Mouse (Mus musculus): ENCODE data around the gene Rbms1. TPM values are rescaled to one million over a fixed set of nuclear protein-coding genes. Genes with fewer than 3 reads are reported as not detected.

Rbms1 gene
- total and polyA plus RNA-seq, 3 experiments: 10.1 to 27.4 TPM; not detected in 1

GRCm38 (mm10) chr2:60712483-60712882 is 250.5 kb downstream of the Rbms1 start:
- H3K9me3 ChIP-seq (replicated peaks; ENCODE audit: insufficient read depth, low read length): no peaks in the 10 kb centered on the region
- no peak overlapping the region for H3K9ac ChIP-seq (ENCODE audit: control insufficient read depth, low read depth, low read length, poor library complexity, severe bottlenecking)
- H3K4me1 ChIP-seq (ENCODE audit: control insufficient read depth in 1 of 2, insufficient read depth in 2 of 2, low read length in 2 of 2): no peaks in the 10 kb centered on the region
- no peaks in the 10 kb centered on the region for H3K36me3 ChIP-seq (ENCODE audit: control insufficient read depth in 1 of 2, insufficient read depth in 2 of 2, low read length in 2 of 2)
- no peak for TF ChIP-seq RCOR1 (IDR thresholded peaks at IDR 0.05; ENCODE audit: low read depth, low read length)
- TF ChIP-seq EP300 (IDR thresholded peaks at IDR 0.05; ENCODE audit: low read depth in 1 of 2, low read length in 2 of 2): no peak
- no peak for TF ChIP-seq NRF1 (IDR thresholded peaks at IDR 0.05; ENCODE audit: insufficient read depth, low read depth, low read length, poor library complexity, severe bottlenecking)
- TF ChIP-seq MXI1 (IDR thresholded peaks at IDR 0.05; ENCODE audit: low read depth, low read length): no peak
- TF ChIP-seq RAD21 (IDR thresholded peaks at IDR 0.05; ENCODE audit: low read depth, low read length): no peak
- no peak for TF ChIP-seq TAL1 (IDR thresholded peaks at IDR 0.05; ENCODE audit: low read length)
- no peak for TF ChIP-seq HCFC1 (IDR thresholded peaks at IDR 0.05; ENCODE audit: low read depth, low read length)
- no peak for TF ChIP-seq CHD1 (IDR thresholded peaks at IDR 0.05; ENCODE audit: low read depth, low read length)
- TF ChIP-seq UBTF (IDR thresholded peaks at IDR 0.05; ENCODE audit: borderline replicate concordance, insufficient read depth, low read depth, low read length): no peak
- H3K4me3 ChIP-seq (ENCODE audit: control insufficient read depth in 1 of 2, insufficient read depth in 1 of 2, low read depth in 2 of 2, low read length in 2 of 2): no peak overlapping the region
- H3K79me2 ChIP-seq (ENCODE audit: control insufficient read depth, insufficient read depth, low read length, poor library complexity): no peaks in the 10 kb centered on the region
- no peak for DNase-seq (ENCODE audit: low read depth, low spot score)
- H3K27ac ChIP-seq (ENCODE audit: control insufficient read depth, low read depth, low read length): no peak overlapping the region
- H3K27me3 ChIP-seq (ENCODE audit: control insufficient read depth in 1 of 2, insufficient read depth in 2 of 2, low read length in 2 of 2): peaks cover 0 to 3% of the 10 kb centered on the region in 2 experiments; a peak in 2 of 4 replicates

- H3K36me3 ChIP-seq (ENCODE audit: control insufficient read depth in 1 of 2, insufficient read depth in 2 of 2, low read length in 2 of 2): no peaks in the 10 kb centered on the region
- no peak overlapping the region for H3K9ac ChIP-seq (ENCODE audit: control insufficient read depth, low read depth, low read length, poor library complexity, severe bottlenecking)
- TF ChIP-seq KAT2A (conservative IDR thresholded peaks at IDR 0.05; ENCODE audit: low read depth, low read length): no peak
Observed at GRCm38 (mm10) chr2:60711098-60711880, 251.7 kb downstream of the Rbms1 start.

GRCm38 (mm10) chr2:60710317-60710716 is 252.7 kb downstream of the Rbms1 start:
- no peaks in the 10 kb centered on the region for H3K9me3 ChIP-seq (replicated peaks; ENCODE audit: insufficient read depth, low read length)
- H3K79me2 ChIP-seq (ENCODE audit: control insufficient read depth, insufficient read depth, low read length, poor library complexity): no peaks in the 10 kb centered on the region

More at GRCm38 (mm10) chr2:60711098-60711880, 251.7 kb downstream of the Rbms1 start:
- no peak overlapping the region for H3K4me3 ChIP-seq (ENCODE audit: control insufficient read depth in 1 of 2, insufficient read depth in 1 of 2, low read depth in 2 of 2, low read length in 2 of 2)
- no peaks in the 10 kb centered on the region; a peak in 1 of 4 replicates for H3K27me3 ChIP-seq (ENCODE audit: control insufficient read depth in 1 of 2, insufficient read depth in 2 of 2, low read length in 2 of 2)
- no peaks in the 10 kb centered on the region for H3K79me2 ChIP-seq (ENCODE audit: control insufficient read depth, insufficient read depth, low read length, poor library complexity)
- DNase-seq (ENCODE audit: low read depth, low spot score): no peak
- no peaks in the 10 kb centered on the region for H3K9me3 ChIP-seq (replicated peaks; ENCODE audit: insufficient read depth, low read length)
- H3K27ac ChIP-seq (ENCODE audit: control insufficient read depth, low read depth, low read length): no peak overlapping the region
- no peaks in the 10 kb centered on the region for H3K4me1 ChIP-seq (ENCODE audit: control insufficient read depth in 1 of 2, insufficient read depth in 2 of 2, low read length in 2 of 2)

More at GRCm38 (mm10) chr2:60710317-60710716, 252.7 kb downstream of the Rbms1 start:
- Histone ChIP-seq H3K9ac (ENCODE audit: control insufficient read depth, low read depth, low read length, poor library complexity, severe bottlenecking) (no peak overlapping the region), H3K36me3 (ENCODE audit: control insufficient read depth in 1 of 2, insufficient read depth in 2 of 2, low read length in 2 of 2) (no peaks in the 10 kb centered on the region), H3K4me3 (ENCODE audit: control insufficient read depth in 1 of 2, insufficient read depth in 1 of 2, low read depth in 2 of 2, low read length in 2 of 2) (no peak overlapping the region), H3K27me3 (ENCODE audit: control insufficient read depth in 1 of 2, insufficient read depth in 2 of 2, low read length in 2 of 2) (no peaks in the 10 kb centered on the region; a peak in 1 of 4 replicates), H3K27ac (ENCODE audit: control insufficient read depth, low read depth, low read length) (no peak overlapping the region), H3K4me1 (ENCODE audit: control insufficient read depth in 1 of 2, insufficient read depth in 2 of 2, low read length in 2 of 2) (no peaks in the 10 kb centered on the region)
- TF ChIP-seq EP300 (IDR thresholded peaks at IDR 0.05; ENCODE audit: low read depth in 1 of 2, low read length in 2 of 2) (no peak), MAZ (IDR thresholded peaks at IDR 0.05; ENCODE audit: low read depth, low read length) (no peak), TCF12 (IDR thresholded peaks at IDR 0.05; ENCODE audit: low read depth, low read length) (no peak), RCOR1 (IDR thresholded peaks at IDR 0.05; ENCODE audit: low read depth, low read length) (no peak), BHLHE40 (IDR thresholded peaks at IDR 0.05; ENCODE audit: borderline replicate concordance, low read depth, low read length) (no peak), E2F4 (IDR thresholded peaks at IDR 0.05; ENCODE audit: borderline replicate concordance, low read depth, low read length) (no peak), USF2 (IDR thresholded peaks at IDR 0.05; ENCODE audit: borderline replicate concordance in 1 of 2, insufficient read depth in 1 of 2, low read depth in 1 of 2, low read length in 2 of 2) (no peak), SIN3A (IDR thresholded peaks at IDR 0.05; ENCODE audit: low read length) (no peak), MYC (IDR thresholded peaks at IDR 0.05; ENCODE audit: low read depth, low read length) (no peak), ZKSCAN1 (IDR thresholded peaks at IDR 0.05; ENCODE audit: low read depth, low read length) (no peak), POLR2AphosphoS2 (IDR thresholded peaks at IDR 0.05; ENCODE audit: low read length) (no peak), TAL1 (IDR thresholded peaks at IDR 0.05; ENCODE audit: low read length) (no peak), MAX (IDR thresholded peaks at IDR 0.05; ENCODE audit: low read length) (no peak), RAD21 (IDR thresholded peaks at IDR 0.05; ENCODE audit: low read depth, low read length) (no peak), CHD2 (IDR thresholded peaks at IDR 0.05; ENCODE audit: low read length) (no peak), NELFE (IDR thresholded peaks at IDR 0.05; ENCODE audit: low read depth, low read length) (no peak), CHD1 (IDR thresholded peaks at IDR 0.05; ENCODE audit: low read depth, low read length) (no peak)
- no peak for DNase-seq (ENCODE audit: low read depth, low spot score)
